Mouse (Mus musculus) embryonic facial prominence, embryonic 13.5 days (tissue): ENCODE measurements around the gene Kirrel3. TPM values are rescaled to one million over a fixed set of nuclear protein-coding genes. Genes with fewer than 3 reads are reported as not detected.

Experiments used
- ATAC-seq: fragments of 200-750 bp; cut with Nextera tagmentation; 2 replicates; pipeline ENCODE4 v1.8.0; 2017; ENCODE audit warnings: low read depth; ENCODE audit not compliant: insufficient number of reproducible peaks, insufficient read depth, low FRiP score, low TSS enrichment
- H3K27ac ChIP-seq: fragments of 300-500 bp; sonication (generic); 2 replicates; pipeline ENCODE4 v1.5.1; 2015; ENCODE audit warnings: moderate library complexity, mild to moderate bottlenecking, inconsistent platforms
- H3K27me3 ChIP-seq: fragments of 300-500 bp; sonication (generic); 2 replicates; pipeline ENCODE4 v1.6.1; 2015; ENCODE audit warnings: mild to moderate bottlenecking, inconsistent platforms
- H3K36me3 ChIP-seq: fragments of 300-500 bp; sonication (generic); 2 replicates; pipeline ENCODE4 v1.6.1; 2015; ENCODE audit warnings: mild to moderate bottlenecking, inconsistent platforms
- H3K4me1 ChIP-seq: fragments of 300-500 bp; sonication (generic); 2 replicates; pipeline ENCODE4 v1.6.1; 2015; ENCODE audit warnings: inconsistent platforms
- H3K4me2 ChIP-seq: fragments of 300-500 bp; sonication (generic); 2 replicates; pipeline ENCODE4 v1.6.1; 2015; ENCODE audit warnings: moderate library complexity, mild to moderate bottlenecking, inconsistent platforms
- H3K4me3 ChIP-seq: fragments of 300-500 bp; sonication (generic); 2 replicates; pipeline ENCODE4 v1.5.1; 2015; ENCODE audit warnings: mild to moderate bottlenecking, inconsistent platforms
- H3K9ac ChIP-seq: fragments of 300-500 bp; sonication (generic); 2 replicates; pipeline ENCODE4 v1.6.1; 2015; ENCODE audit warnings: mild to moderate bottlenecking, inconsistent platforms
- H3K9me3 ChIP-seq: fragments of 300-500 bp; sonication (generic); 2 replicates; pipeline ENCODE4 v1.6.1; 2016; ENCODE audit warnings: inconsistent platforms
- WGBS: fragments of 180-500 bp; shearing (Covaris S2); methylation state at CpG from one replicate; pipeline ENCODE4 v1.1.7; 2015; ENCODE audit warnings: mixed read lengths; 5-methylcytosine and 5-hydroxymethylcytosine counted together
- polyA plus RNA-seq: library from polyadenylated mRNA; unstranded; fragments of >200 nt; fragmentation: Nextera tagmentation; extraction: Ambion mirVana; gene quantifications from 2 replicates; pipeline ENCODE4 v1.2.1, GENCODE M21; 2015

Kirrel3 gene
- polyA plus RNA-seq, 1 experiment from 2014 or later: 7.9 TPM

DNA sequence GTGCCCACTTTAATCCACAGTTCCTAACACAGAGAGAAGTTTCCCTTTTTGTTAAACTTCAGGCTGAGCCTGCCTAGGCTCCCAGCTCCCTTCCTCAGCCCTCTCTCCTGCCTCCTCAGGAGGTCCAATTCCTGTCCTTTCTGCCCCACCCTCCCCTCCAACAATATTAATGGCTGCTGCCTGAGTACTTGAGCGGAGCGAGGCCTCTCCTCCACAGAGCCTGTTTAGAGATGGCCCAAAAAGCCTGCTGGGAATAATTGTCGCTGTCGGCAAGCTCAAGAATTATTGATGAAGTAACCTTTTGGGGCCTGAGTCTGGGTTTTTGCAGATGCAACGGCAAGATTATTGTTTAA, 236.5 kb downstream of the Kirrel3 start:
- 52% methylated on average over 5 of the region's 5 CpGs for WGBS
- Histone ChIP-seq H3K27ac (no peak overlapping the region), H3K4me1 (no peaks in the 10 kb centered on the region), H3K4me2 (no peak overlapping the region), H3K9ac (no peak overlapping the region), H3K4me3 (no peak overlapping the region), H3K36me3 (no peaks in the 10 kb centered on the region), H3K9me3 (no peaks in the 10 kb centered on the region), H3K27me3 (no peaks in the 10 kb centered on the region)
- ATAC-seq: no peak

DNA sequence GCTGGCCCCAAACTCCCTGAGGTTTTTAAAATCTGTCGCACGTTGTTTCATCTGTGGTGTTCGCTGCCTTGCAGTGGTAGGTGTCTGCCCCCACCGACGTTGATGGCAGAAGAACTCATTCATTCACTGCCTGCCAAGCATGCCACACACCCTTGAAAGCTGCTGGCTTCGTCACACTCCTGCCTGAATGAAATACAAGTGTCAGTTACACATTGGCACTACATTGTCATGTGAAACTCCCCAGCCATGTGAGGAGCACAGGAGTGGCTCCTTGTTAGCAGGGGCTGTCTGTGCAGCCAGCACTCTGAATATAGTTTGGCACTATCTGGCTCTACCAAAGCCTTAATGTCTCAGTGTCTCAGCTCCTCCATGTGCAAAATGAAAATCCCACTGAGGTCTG, 246.8 kb downstream of the Kirrel3 start:
- no peak overlapping the region for H3K4me3 ChIP-seq
- no peaks in the 10 kb centered on the region for H3K9me3 ChIP-seq
- no peak overlapping the region for H3K27ac ChIP-seq
- no peak overlapping the region for H3K4me2 ChIP-seq
- H3K36me3 ChIP-seq: no peaks in the 10 kb centered on the region
- no peaks in the 10 kb centered on the region for H3K4me1 ChIP-seq
- H3K27me3 ChIP-seq: no peaks in the 10 kb centered on the region
- no peak for ATAC-seq
- H3K9ac ChIP-seq: no peak overlapping the region
- WGBS: 62% methylated on average over 6 of the region's 6 CpGs

DNA sequence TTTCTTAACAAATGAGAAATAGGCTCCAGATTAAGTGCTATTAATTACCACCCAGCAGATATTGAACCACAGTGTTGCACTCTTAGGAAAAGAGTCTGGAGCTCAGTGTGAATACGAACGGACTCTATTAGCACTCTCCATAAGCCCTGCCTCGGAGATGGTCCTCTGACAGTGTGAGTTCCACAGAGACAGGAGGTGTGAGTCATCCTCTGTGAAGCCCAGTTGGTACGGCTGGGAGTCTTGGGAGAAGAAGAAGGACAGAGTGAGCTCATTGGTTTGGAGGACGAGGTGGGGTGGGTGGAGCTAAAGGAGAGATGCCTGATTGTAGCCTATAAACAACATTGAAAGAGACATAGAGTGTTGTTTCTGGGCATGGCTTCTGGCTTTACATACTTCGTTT, 247.9 kb downstream of the Kirrel3 start:
- 69% methylated on average over 6 of the region's 6 CpGs for WGBS
- H3K27ac ChIP-seq: no peak overlapping the region
- no peak overlapping the region for H3K9ac ChIP-seq
- H3K36me3 ChIP-seq: no peaks in the 10 kb centered on the region
- no peaks in the 10 kb centered on the region for H3K4me1 ChIP-seq
- no peak overlapping the region for H3K4me2 ChIP-seq
- no peaks in the 10 kb centered on the region for H3K27me3 ChIP-seq
- no peak for ATAC-seq
- no peak overlapping the region for H3K4me3 ChIP-seq
- H3K9me3 ChIP-seq: no peaks in the 10 kb centered on the region

DNA sequence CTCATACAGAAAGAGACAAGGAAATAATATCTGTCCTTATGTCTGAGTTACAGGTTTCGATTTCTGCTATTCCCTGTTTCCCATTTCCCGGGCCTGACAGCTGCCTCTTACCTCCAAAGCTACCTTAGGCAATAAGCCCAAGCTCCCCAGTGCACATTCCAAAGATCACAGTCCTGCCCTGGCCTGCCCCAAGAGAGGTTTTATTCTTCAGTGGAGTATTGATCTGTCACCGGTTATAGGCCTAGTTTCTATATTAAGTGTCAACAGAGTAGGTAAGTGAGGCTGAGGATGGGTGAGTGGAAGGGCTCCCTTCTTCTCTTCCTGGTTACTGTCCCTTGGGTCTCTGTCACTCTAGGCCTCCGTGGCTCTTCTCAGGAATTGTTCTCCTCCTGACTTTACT, 249.3 kb downstream of the Kirrel3 start:
- Histone ChIP-seq H3K36me3 (no peaks in the 10 kb centered on the region), H3K27me3 (no peaks in the 10 kb centered on the region), H3K27ac (no peak overlapping the region), H3K4me2 (no peak overlapping the region), H3K9ac (no peak overlapping the region), H3K4me1 (no peaks in the 10 kb centered on the region), H3K9me3 (no peaks in the 10 kb centered on the region), H3K4me3 (no peak overlapping the region)
- 73% methylated on average over 4 of the region's 4 CpGs for WGBS
- no peak for ATAC-seq

DNA sequence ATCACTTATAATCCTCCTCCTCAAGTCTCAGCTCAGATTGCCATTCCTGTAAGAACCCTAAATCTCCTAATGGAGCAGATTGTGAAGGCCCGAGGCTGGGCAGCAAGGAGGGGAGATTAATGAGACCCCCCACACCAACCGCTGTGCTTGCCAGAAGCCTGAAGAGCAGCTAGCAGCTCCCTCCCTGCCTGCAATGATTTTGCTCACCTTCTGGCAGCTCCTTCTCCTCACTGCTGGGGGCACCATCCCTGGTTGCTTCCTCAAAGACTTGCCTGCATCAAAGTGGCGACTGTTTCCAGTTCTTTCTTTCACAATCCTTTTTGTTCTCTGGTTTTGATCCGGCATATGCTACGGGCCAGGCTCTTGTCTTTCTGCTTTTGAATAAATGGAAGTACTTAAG, 253.7 kb downstream of the Kirrel3 start:
- Histone ChIP-seq H3K4me1 (no peaks in the 10 kb centered on the region), H3K4me3 (no peak overlapping the region), H3K27ac (no peak overlapping the region), H3K36me3 (no peaks in the 10 kb centered on the region), H3K9ac (no peak overlapping the region), H3K27me3 (no peaks in the 10 kb centered on the region), H3K4me2 (no peak overlapping the region), H3K9me3 (no peaks in the 10 kb centered on the region)
- ATAC-seq: no peak
- whole genome bisulfite sequencing: 53% methylated on average over 5 of the region's 5 CpGs

DNA sequence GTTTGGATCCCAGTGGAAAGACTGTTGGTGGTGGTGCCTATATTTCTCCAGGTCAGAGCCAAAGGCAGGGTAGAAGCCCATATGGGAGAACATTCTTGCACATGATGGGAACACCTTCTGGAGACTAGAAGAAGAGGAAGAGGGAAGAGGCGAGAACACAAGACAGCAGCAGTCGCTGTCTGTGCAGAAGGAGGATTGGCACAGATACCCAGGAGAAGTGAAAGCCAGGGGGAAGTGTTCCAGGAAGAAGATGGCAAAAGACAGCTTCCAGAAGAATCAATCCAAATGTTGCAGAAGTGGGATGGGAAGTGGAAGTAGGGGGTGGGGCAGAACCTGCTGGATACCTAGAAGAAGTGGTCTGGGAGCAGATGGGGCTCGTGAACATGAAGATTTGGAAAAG, 255.1 kb downstream of the Kirrel3 start:
- no peak overlapping the region for H3K9ac ChIP-seq
- H3K36me3 ChIP-seq: no peaks in the 10 kb centered on the region
- no peak overlapping the region for H3K4me3 ChIP-seq
- H3K4me2 ChIP-seq: no peak overlapping the region
- WGBS: 84% methylated on average over 3 of the region's 3 CpGs
- H3K9me3 ChIP-seq: no peaks in the 10 kb centered on the region
- no peak for ATAC-seq
- H3K4me1 ChIP-seq: no peaks in the 10 kb centered on the region
- H3K27ac ChIP-seq: no peak overlapping the region
- H3K27me3 ChIP-seq: no peaks in the 10 kb centered on the region

DNA sequence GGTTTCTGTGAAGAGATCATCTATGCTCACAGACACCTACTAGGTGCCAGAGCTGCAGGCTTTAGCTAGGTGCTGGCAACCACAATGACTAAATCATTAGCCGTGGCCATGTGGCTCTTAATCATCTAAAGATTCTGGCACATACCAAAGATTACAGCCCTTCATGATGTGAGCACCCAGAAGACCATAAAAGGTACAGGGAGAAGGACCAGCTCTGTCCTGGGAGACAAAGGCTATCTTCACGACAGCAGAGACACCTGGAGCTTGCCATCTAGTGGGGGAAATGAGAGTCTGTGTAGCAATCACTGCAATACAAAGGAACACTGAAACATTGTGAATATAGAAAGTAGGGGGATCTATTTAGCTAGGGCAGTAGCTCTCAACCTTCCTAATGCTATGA, 262.3 kb downstream of the Kirrel3 start:
- Histone ChIP-seq H3K9me3 (no peaks in the 10 kb centered on the region), H3K27ac (no peak overlapping the region), H3K4me2 (no peak overlapping the region), H3K4me3 (no peak overlapping the region), H3K4me1 (no peaks in the 10 kb centered on the region; the same call in none of the 2 replicates), H3K9ac (no peak overlapping the region), H3K27me3 (no peaks in the 10 kb centered on the region), H3K36me3 (no peaks in the 10 kb centered on the region)
- ATAC-seq: no peak
- 48% methylated on average over 2 of the region's 2 CpGs for WGBS

DNA sequence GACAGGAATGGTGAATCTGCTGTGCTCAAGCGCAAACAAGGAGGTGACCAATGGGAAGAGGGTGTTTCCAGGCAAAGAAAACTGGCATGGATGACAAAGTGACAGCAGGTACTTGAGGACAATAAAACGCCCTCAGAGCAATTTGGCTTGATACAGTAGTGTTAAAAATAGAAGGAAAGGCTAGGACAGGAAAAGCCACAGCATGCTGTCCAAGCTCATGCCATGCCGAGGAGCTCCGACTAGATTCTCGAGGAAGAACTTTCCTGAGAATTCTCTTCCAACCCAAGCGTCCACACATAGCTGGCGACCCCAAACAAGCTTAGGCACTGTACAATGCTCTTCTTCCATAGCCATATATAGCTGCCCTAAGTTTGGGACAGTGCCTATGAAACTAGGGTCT, 263.5 kb downstream of the Kirrel3 start:
- Histone ChIP-seq H3K4me1 (no peaks in the 10 kb centered on the region; the same call in none of the 2 replicates), H3K27ac (no peak overlapping the region), H3K9me3 (no peaks in the 10 kb centered on the region), H3K27me3 (no peaks in the 10 kb centered on the region), H3K36me3 (no peaks in the 10 kb centered on the region), H3K9ac (no peak overlapping the region), H3K4me3 (no peak overlapping the region), H3K4me2 (no peak overlapping the region)
- no peak for ATAC-seq
- 90% methylated on average over 7 of the region's 7 CpGs for WGBS

DNA sequence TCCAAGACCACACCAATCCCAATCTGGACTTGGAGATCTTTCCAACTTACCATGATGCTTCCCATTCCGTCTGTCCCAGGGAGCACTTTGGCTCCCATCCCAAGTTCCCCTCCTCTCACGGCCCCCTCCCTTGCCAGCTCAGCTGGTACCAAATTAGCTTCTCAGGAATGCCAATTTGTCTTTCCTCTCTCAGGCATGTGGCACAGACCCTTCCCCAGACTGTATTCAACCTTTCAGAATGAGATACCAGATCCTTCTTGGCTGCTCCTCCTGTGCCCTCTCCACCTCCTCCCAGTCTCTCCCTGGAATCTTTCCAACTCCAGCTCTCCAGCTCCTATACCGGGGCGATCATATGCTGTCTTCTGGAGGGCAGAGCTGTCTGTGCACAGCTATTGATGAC, 264.2 kb downstream of the Kirrel3 start:
- no peak overlapping the region for H3K4me2 ChIP-seq
- H3K27me3 ChIP-seq: no peaks in the 10 kb centered on the region
- no peaks in the 10 kb centered on the region for H3K9me3 ChIP-seq
- H3K4me1 ChIP-seq: no peaks in the 10 kb centered on the region; the same call in none of the 2 replicates
- H3K9ac ChIP-seq: no peak overlapping the region
- H3K27ac ChIP-seq: no peak overlapping the region
- WGBS: 46% methylated on average over 4 of the region's 4 CpGs
- H3K36me3 ChIP-seq: no peaks in the 10 kb centered on the region
- no peak for ATAC-seq
- H3K4me3 ChIP-seq: no peak overlapping the region

DNA sequence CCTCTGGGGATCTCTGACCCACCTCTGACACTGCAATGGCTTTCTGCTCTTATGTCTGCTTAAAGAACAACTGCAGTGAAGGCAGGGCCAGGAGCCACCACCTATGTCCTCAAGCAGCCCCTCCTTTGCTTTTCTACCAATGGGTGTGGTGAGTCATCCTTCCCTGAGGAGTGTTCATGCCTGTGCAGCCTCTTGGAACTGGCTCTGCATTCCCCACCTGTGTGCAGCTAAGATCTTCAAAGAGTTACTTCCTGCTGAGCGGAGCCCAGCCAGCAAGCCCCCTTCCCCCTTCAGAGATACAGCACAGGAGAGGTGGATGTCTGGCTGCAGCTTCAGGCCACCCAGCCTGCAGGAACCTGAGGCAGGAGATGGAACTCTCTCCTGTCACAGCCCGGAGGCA, 265.2 kb downstream of the Kirrel3 start:
- no peak for ATAC-seq
- H3K9ac ChIP-seq: no peak overlapping the region
- H3K4me1 ChIP-seq: no peaks in the 10 kb centered on the region; the same call in none of the 2 replicates
- no peaks in the 10 kb centered on the region for H3K27me3 ChIP-seq
- no peak overlapping the region for H3K4me3 ChIP-seq
- H3K27ac ChIP-seq: no peak overlapping the region
- no peak overlapping the region for H3K4me2 ChIP-seq
- H3K36me3 ChIP-seq: no peaks in the 10 kb centered on the region
- H3K9me3 ChIP-seq: no peaks in the 10 kb centered on the region
- 41% methylated on average over 2 of the region's 2 CpGs for WGBS

DNA sequence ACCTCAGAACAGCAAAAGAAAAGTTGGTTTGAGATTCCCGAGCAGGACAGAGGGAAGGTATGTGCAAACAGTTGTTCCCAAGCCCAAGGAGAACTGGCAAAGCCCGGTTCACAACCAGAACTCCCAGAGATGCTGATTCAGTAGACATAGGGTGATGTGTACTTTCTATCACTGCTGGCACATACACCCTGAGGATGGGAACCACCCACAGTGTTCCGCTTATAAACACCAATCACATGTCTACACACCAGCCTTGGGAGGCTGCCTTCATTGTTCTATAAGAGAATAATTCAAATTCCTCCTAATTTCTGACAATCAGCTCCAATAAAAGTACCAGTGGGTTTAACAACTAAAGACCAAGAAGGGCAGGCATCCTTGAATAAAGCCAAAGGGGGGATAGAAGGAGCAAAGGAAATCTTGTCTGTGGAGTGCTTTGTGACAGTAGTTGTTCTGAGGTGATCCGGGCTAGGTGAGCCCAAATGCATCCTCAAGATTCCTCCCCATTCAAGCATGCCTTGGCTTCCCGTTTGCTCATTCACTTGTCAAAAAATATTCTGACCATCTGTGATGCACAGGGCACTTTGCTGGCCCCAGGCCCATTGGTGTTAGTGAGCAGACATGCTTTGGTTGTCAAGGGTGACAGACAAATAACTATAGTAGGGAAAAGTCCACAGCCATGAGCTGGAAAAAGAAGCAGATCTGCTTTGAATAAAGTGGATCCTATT, 266.5 kb downstream of the Kirrel3 start:
- Histone ChIP-seq H3K4me3 (no peak overlapping the region), H3K4me2 (no peak overlapping the region), H3K27me3 (no peaks in the 10 kb centered on the region), H3K4me1 (no peaks in the 10 kb centered on the region; the same call in none of the 2 replicates), H3K9me3 (no peaks in the 10 kb centered on the region), H3K9ac (no peak overlapping the region), H3K36me3 (no peaks in the 10 kb centered on the region), H3K27ac (no peak overlapping the region)
- 83% methylated on average over 5 of the region's 5 CpGs for WGBS
- no peak for ATAC-seq

DNA sequence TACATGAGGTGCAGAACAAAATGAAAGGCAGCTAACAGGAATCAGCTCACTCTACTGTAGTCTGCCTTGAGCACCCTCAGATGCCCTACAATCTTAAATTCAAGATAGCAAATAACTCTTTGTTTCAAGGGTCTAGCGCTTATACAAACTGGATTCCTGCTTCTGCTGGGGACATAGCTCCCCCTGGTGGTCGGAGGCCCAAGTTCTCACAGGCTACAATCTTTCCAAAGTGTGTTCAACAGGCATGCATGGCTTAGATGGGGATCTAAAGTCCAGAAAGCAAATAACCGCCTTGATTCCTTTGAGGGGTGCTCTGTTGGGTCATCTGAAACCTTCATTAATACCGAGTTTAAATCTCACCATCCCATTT, 267.1 kb downstream of the Kirrel3 start:
- no peaks in the 10 kb centered on the region for H3K27me3 ChIP-seq
- H3K4me2 ChIP-seq: no peak overlapping the region
- no peak for ATAC-seq
- H3K27ac ChIP-seq: no peak overlapping the region
- no peak overlapping the region for H3K9ac ChIP-seq
- no peaks in the 10 kb centered on the region; the same call in none of the 2 replicates for H3K4me1 ChIP-seq
- 23% methylated on average over 4 of the region's 4 CpGs for WGBS
- no peaks in the 10 kb centered on the region for H3K36me3 ChIP-seq
- no peaks in the 10 kb centered on the region for H3K9me3 ChIP-seq
- no peak overlapping the region for H3K4me3 ChIP-seq
